Mouse (Mus musculus) embryonic facial prominence, embryonic 11.5 days (tissue): ENCODE data around the gene Itgb6. TPM values are rescaled to one million over a fixed set of nuclear protein-coding genes. Genes with fewer than 3 reads are reported as not detected.

Experiments
- ATAC-seq: fragments of 200-750 bp; cut with Nextera tagmentation; replicated peaks from 2 replicates; pipeline ENCODE4 v1.8.0; 2017; ENCODE audit warnings: low read depth; ENCODE audit not compliant: insufficient number of reproducible peaks, low FRiP score, low TSS enrichment
- DNase-seq: peaks from one replicate; pipeline ENCODE4 v3.0.0-alpha.2; 2015; ENCODE audit warnings: low spot score
- H3K27ac ChIP-seq: fragments of 300-500 bp; sonication (generic); replicated peaks from 2 replicates; pipeline ENCODE4 v1.5.1; 2014; ENCODE audit warnings: mild to moderate bottlenecking, low read depth, low read length, control low read depth
- H3K27me3 ChIP-seq: fragments of 300-500 bp; sonication (generic); 2 replicates; pipeline ENCODE4 v1.6.1; 2014; ENCODE audit warnings: mild to moderate bottlenecking, low read length, moderate library complexity, mixed read lengths; ENCODE audit not compliant: control insufficient read depth, insufficient read depth
- H3K36me3 ChIP-seq: fragments of 300-500 bp; sonication (generic); replicated peaks from 2 replicates; pipeline ENCODE4 v1.6.1; 2014; ENCODE audit warnings: low read depth, mild to moderate bottlenecking, low read length, moderate library complexity, mixed read lengths; ENCODE audit not compliant: control insufficient read depth, insufficient read depth
- H3K4me1 ChIP-seq: fragments of 300-500 bp; sonication (generic); 2 replicates; pipeline ENCODE4 v1.6.1; 2014; ENCODE audit warnings: low read length, mixed read lengths; ENCODE audit not compliant: control insufficient read depth, insufficient read depth
- H3K4me2 ChIP-seq: fragments of 300-500 bp; sonication (generic); 2 replicates; pipeline ENCODE4 v1.6.1; 2014; ENCODE audit warnings: low read depth, mild to moderate bottlenecking, control low read depth, low read length, moderate library complexity
- H3K4me3 ChIP-seq: fragments of 300-500 bp; sonication (generic); 2 replicates; pipeline ENCODE4 v1.5.1; 2014; ENCODE audit warnings: low read depth, low read length, control low read depth
- H3K9ac ChIP-seq: fragments of 300-500 bp; sonication (generic); replicated peaks from 2 replicates; pipeline ENCODE4 v1.6.1; 2014; ENCODE audit warnings: mild to moderate bottlenecking, control low read depth, low read length
- H3K9me3 ChIP-seq: fragments of 300-500 bp; sonication (generic); replicated peaks from 2 replicates; pipeline ENCODE4 v1.6.1; 2016; ENCODE audit warnings: mild to moderate bottlenecking, low read length, inconsistent platforms, mixed read lengths; ENCODE audit not compliant: control insufficient read depth
- WGBS: fragments of 180-500 bp; shearing (Covaris S2); extraction: QIAGEN DNeasy Blood & Tissue Kit; methylation state at CpG from one replicate; pipeline ENCODE4 v1.1.7; 2014; 5-methylcytosine and 5-hydroxymethylcytosine counted together
- polyA plus RNA-seq: library from polyadenylated mRNA; unstranded; fragments of >200 nt; fragmentation: Nextera tagmentation; extraction: Ambion mirVana; gene quantifications from 2 replicates; pipeline ENCODE4 v1.2.1, GENCODE M21; 2014

The Itgb6 gene
- polyA plus RNA-seq, 1 experiment from 2014 or later, result 1.9 TPM

GRCm38 (mm10) chr2:60744674-60745073 is 22.2 kb upstream of the Itgb6 start:
- 71% methylated on average over 3 of the region's 3 CpGs for WGBS

GRCm38 (mm10) chr2:60739389-60740137 is 17.1 kb upstream of the Itgb6 start:
- ATAC-seq, result no peak
- H3K4me3 ChIP-seq, result no peak overlapping the region
- no peaks in the 10 kb centered on the region for H3K27me3 ChIP-seq
- H3K4me1 ChIP-seq, result no peaks in the 10 kb centered on the region
- no peak overlapping the region for H3K9ac ChIP-seq
- no peaks in the 10 kb centered on the region for H3K36me3 ChIP-seq
- no peak for DNase-seq
- H3K27ac ChIP-seq, result no peak overlapping the region
- no peaks in the 10 kb centered on the region for H3K9me3 ChIP-seq
- no peak overlapping the region for H3K4me2 ChIP-seq
- WGBS, result 70% methylated on average over 10 of the region's 10 CpGs

More at GRCm38 (mm10) chr2:60744674-60745073, 22.2 kb upstream of the Itgb6 start:
- H3K9me3 ChIP-seq, result no peaks in the 10 kb centered on the region
- no peaks in the 10 kb centered on the region for H3K36me3 ChIP-seq
- H3K4me2 ChIP-seq, result no peak overlapping the region
- H3K9ac ChIP-seq, result no peak overlapping the region
- ATAC-seq, result no peak
- H3K4me1 ChIP-seq, result no peaks in the 10 kb centered on the region
- H3K27me3 ChIP-seq, result no peaks in the 10 kb centered on the region
- H3K4me3 ChIP-seq, result no peak overlapping the region
- H3K27ac ChIP-seq, result no peak overlapping the region
- DNase-seq, result no peak

DNA sequence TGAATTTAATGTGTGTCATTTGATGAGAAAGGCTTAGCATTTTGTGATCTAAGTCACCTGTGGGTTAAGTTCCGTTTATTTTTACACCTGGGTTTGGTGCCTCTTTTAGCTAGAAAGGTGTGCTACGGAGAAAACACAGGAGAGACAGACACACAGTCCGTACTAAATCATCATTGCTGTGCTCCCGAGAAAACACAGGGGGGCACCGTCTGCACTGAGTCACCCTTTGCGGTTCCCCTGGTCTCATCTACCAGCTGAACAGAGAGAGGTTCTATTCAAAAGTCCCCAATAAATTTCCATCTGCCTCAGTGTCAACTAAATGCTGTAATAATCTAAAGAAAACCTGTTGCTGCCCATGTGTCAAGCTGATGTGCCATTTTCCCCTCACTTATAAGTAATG is 8.5 kb upstream of the Itgb6 start:
- no peaks in the 10 kb centered on the region; the same call in 1 of the 2 replicates for H3K4me1 ChIP-seq
- no peaks in the 10 kb centered on the region for H3K27me3 ChIP-seq
- WGBS, result 52% methylated on average over 6 of the region's 6 CpGs
- no peaks in the 10 kb centered on the region for H3K36me3 ChIP-seq
- H3K4me3 ChIP-seq, result no peak overlapping the region
- ATAC-seq, result no peak
- DNase-seq, result no peak
- H3K27ac ChIP-seq, result no peak overlapping the region
- no peak overlapping the region for H3K9ac ChIP-seq
- H3K4me2 ChIP-seq, result no peak overlapping the region
- H3K9me3 ChIP-seq, result no peaks in the 10 kb centered on the region

- Histone ChIP-seq H3K9me3 (no peaks in the 10 kb centered on the region), H3K9ac (no peak overlapping the region), H3K27me3 (no peaks in the 10 kb centered on the region), H3K4me3 (no peak overlapping the region), H3K36me3 (no peaks in the 10 kb centered on the region), H3K4me2 (no peak overlapping the region), H3K27ac (no peak overlapping the region), H3K4me1 (no peaks in the 10 kb centered on the region; the same call in 1 of the 2 replicates)
- ATAC-seq, result no peak
- no peak for DNase-seq
- 7% methylated on average over 3 of the region's 3 CpGs for WGBS
Measured at GRCm38 (mm10) chr2:60730024-60730423, 7.6 kb upstream of the Itgb6 start.

GRCm38 (mm10) chr2:60728902-60729585 is 6.6 kb upstream of the Itgb6 start:
- Histone ChIP-seq H3K4me1 (no peaks in the 10 kb centered on the region; the same call in 1 of the 2 replicates), H3K36me3 (no peaks in the 10 kb centered on the region), H3K4me2 (no peak overlapping the region), H3K9me3 (no peaks in the 10 kb centered on the region), H3K4me3 (no peak overlapping the region), H3K27ac (no peak overlapping the region), H3K9ac (no peak overlapping the region), H3K27me3 (no peaks in the 10 kb centered on the region)
- ATAC-seq (no peak), DNase-seq (no peak)
- WGBS, result 69% methylated on average over 10 of the region's 10 CpGs

GRCm38 (mm10) chr2:60724660-60725059 is 2.2 kb upstream of the Itgb6 start:
- H3K36me3 ChIP-seq, result no peaks in the 10 kb centered on the region
- no peaks in the 10 kb centered on the region for H3K27me3 ChIP-seq
- H3K9me3 ChIP-seq, result no peaks in the 10 kb centered on the region
- DNase-seq (no peak), ATAC-seq (no peak)
- 86% methylated on average over 2 of the region's 2 CpGs for WGBS
- no peaks in the 10 kb centered on the region; the same call in 1 of the 2 replicates for H3K4me1 ChIP-seq
- H3K9ac ChIP-seq, result no peak overlapping the region
- no peak overlapping the region for H3K4me2 ChIP-seq
- no peak overlapping the region for H3K27ac ChIP-seq
- no peak overlapping the region for H3K4me3 ChIP-seq

- no peaks in the 10 kb centered on the region for H3K9me3 ChIP-seq
- ATAC-seq (no peak), DNase-seq (no peak)
- no peaks in the 10 kb centered on the region for H3K27me3 ChIP-seq
- H3K27ac ChIP-seq, result no peak overlapping the region
- H3K4me2 ChIP-seq, result no peak overlapping the region
- no peak overlapping the region for H3K9ac ChIP-seq
- no peaks in the 10 kb centered on the region for H3K36me3 ChIP-seq
- no peak overlapping the region for H3K4me3 ChIP-seq
- H3K4me1 ChIP-seq, result no peaks in the 10 kb centered on the region
- WGBS, result 89% methylated on average over 3 of the region's 3 CpGs
Measured at GRCm38 (mm10) chr2:60722967-60723366, 524 bp upstream of the Itgb6 start.

- 21% methylated on average over 5 of the region's 5 CpGs for WGBS
- H3K36me3 ChIP-seq, result no peaks in the 10 kb centered on the region
- no peak for ATAC-seq
- no peaks in the 10 kb centered on the region for H3K4me1 ChIP-seq
- H3K4me3 ChIP-seq, result no peak overlapping the region
- no peak overlapping the region for H3K4me2 ChIP-seq
- no peaks in the 10 kb centered on the region for H3K9me3 ChIP-seq
- no peak overlapping the region for H3K27ac ChIP-seq
- DNase-seq, result peak; percentile 66
- no peak overlapping the region for H3K9ac ChIP-seq
- no peaks in the 10 kb centered on the region for H3K27me3 ChIP-seq
Measured at GRCm38 (mm10) chr2:60720906-60721305, 1.5 kb downstream of the Itgb6 start.
